Mouse (Mus musculus) testis, adult 2 months (tissue): ENCODE measurements at regions not wholly inside any gene's neighbourhood (a gene's known extent, or its start where the extent isn't known, plus 50 kb on each side); places are given as distances from the start of the nearest gene placed in this dataset.

Experiments used
- CTCF ChIP-seq: fragments of 200-500 bp; IDR thresholded peaks from 2 replicates; pipeline ENCODE4 v1.5.1; 2012; ENCODE audit warnings: low read depth, mild to moderate bottlenecking, inconsistent platforms, low read length, moderate library complexity; ENCODE audit not compliant: control insufficient read depth, insufficient read depth, insufficient replicate concordance
- POLR2A ChIP-seq: fragments of 200-500 bp; IDR thresholded peaks from 2 replicates; pipeline ENCODE4 v1.6.1; 2012; ENCODE audit warnings: low read depth, mild to moderate bottlenecking, inconsistent platforms, low read length, moderate library complexity; ENCODE audit not compliant: control insufficient read depth

GRCm38 (mm10) chr19:54820587-54820986 is 306.5 kb downstream of the Gpam start:
- no peak for TF ChIP-seq CTCF
- no peak for TF ChIP-seq POLR2A
